Mouse (Mus musculus): ENCODE results near the gene Cfap65.

DNA sequence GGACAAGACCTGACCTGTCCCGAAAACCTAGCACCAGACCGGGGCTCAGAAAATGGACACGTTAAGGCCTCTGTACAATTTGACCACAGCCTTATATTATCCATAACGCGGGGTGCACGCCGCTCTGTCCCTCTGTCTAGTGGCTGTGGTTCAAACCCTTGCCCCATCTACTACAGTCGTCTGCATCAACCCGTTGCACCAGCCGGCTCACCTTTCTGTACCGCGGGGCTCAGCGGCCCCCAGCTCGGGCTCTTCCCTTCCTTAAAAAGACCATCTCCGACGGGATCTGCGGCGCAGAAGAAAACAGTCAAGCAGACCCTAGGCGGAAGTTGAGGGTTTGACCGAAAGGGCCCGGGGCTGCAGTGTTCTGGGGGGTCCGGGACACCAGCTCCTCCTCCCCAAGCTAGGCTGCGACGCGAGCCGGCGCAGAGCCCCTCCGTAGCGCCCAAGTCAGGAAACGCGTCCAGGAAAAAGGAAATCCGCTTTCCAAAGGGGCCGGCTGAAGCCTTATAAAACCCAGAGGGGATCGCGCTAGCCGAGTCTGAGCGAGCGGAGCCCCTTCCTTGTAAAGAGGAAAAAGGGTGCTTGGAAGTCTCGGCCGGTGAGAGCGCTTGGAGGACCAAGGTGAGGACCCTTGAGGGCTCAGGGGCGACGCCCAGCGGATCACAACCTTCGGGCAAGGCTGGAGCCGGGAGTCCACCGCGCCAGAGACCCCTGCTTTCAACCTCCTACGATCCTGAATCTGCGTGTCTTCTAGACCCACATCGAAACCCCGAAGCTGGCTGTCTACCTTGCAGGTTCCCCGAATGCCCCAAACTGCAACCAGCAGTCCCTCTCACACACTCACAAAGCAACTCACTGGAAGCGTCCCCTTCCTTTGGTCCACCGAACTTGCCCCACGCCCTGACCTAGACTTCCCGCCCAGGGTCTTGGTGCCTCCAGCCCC lies 50.9 kb downstream of the Cfap65 start:
- TF ChIP-seq POLR2A (IDR thresholded peaks at IDR 0.05; ENCODE audit: control insufficient read depth, extremely low read depth, insufficient read depth, low read length, poor library complexity) (no peak), CTCF (IDR thresholded peaks at IDR 0.05; ENCODE audit: borderline replicate concordance, control insufficient read depth, extremely low read depth, insufficient read depth, low read length, poor library complexity) (no peak)
